Mouse (Mus musculus): ENCODE data around the gene Raver1. TPM values are rescaled to one million over a fixed set of nuclear protein-coding genes. Genes with fewer than 3 reads are reported as not detected.

Gene Raver1
- total RNA-seq, 2 experiments from 2014 or later: 36.1 to 37.6 TPM

Small RNAs within 50 kb of the gene (microRNA-seq; reads per million reads assigned to microRNA genes)
- 0 reads per million in 2 experiments for gene Mir1900
- 0.67 to 0.98 reads per million in 2 experiments for gene Mir7082

Other genes starting within 250 kb of the Raver1 start
- gene A230050P20Rik, start 223.4 kb downstream of the Raver1 start, total RNA-seq (2021): 10 to 100 TPM; 48.2 to 55.5 TPM
- 10 to 100 TPM; 10.4 to 12.8 TPM for gene Angptl6, start 212.3 kb downstream of the Raver1 start, total RNA-seq (2021)
- gene Ppan, start 203.8 kb downstream of the Raver1 start, total RNA-seq (2021): 10 to 100 TPM; 28.9 to 35.8 TPM
- 100 to 1,000 TPM; 137 to 144 TPM for gene Eif3g, start 193.4 kb downstream of the Raver1 start, total RNA-seq (2021)
- gene Dnmt1, start 132.1 kb downstream of the Raver1 start, total RNA-seq (2021): 10 to 100 TPM; 47.4 to 52.1 TPM
- gene S1pr2, start 115.2 kb downstream of the Raver1 start, total RNA-seq (2021): 1 to 10 TPM; 3.1 to 4.1 TPM
- gene Mrpl4, start 89.3 kb downstream of the Raver1 start, total RNA-seq (2021): 10 to 100 TPM; 47.2 to 54.4 TPM
- 1 to 10 TPM; 3.0 to 3.9 TPM for gene Icam1, start 76.0 kb downstream of the Raver1 start, total RNA-seq (2021)
- gene Icam4, start 62.6 kb downstream of the Raver1 start, total RNA-seq (2021): under 1 TPM in 1 of 2 experiments, not detected in 1; 0.56 TPM
- 100 to 1,000 TPM; 256 to 261 TPM for gene Icam5, start 59.9 kb downstream of the Raver1 start, total RNA-seq (2021)
- gene Zglp1, start 24.9 kb downstream of the Raver1 start, total RNA-seq (2021): 1 to 10 TPM; 1.7 to 2.4 TPM
- gene Gm49373, start 18.9 kb downstream of the Raver1 start, total RNA-seq (2021): 1 to 10 TPM; 1.4 to 1.5 TPM
- 10 to 100 TPM; 53.7 to 55.2 TPM for gene Fdx1l, start 18.4 kb downstream of the Raver1 start, total RNA-seq (2021)
- 1 to 10 TPM; 2.4 to 3.4 TPM for gene Gm38431, start within 50 bp of the Raver1 start, total RNA-seq (2021)
- 10 to 100 TPM; 12.7 to 14.0 TPM for gene Tyk2, start 39.2 kb upstream of the Raver1 start, total RNA-seq (2021)
- 100 to 1,000 TPM; 136 to 139 TPM for gene Cdc37, start 58.0 kb upstream of the Raver1 start, total RNA-seq (2021)
- gene Pde4a, start 73.7 kb upstream of the Raver1 start, total RNA-seq (2021): 10 to 100 TPM; 58.9 to 59.5 TPM
- gene Keap1, start 147.4 kb upstream of the Raver1 start, total RNA-seq (2021): 10 to 100 TPM; 51.7 to 56.5 TPM
- 1 to 10 TPM; 2.4 to 3.0 TPM for gene S1pr5, start 156.4 kb upstream of the Raver1 start, total RNA-seq (2021)
- gene Atg4d, start 173.3 kb upstream of the Raver1 start, total RNA-seq (2021): 10 to 100 TPM; 28.8 to 29.4 TPM
- 10 to 100 TPM; 37.7 to 39.2 TPM for gene Kri1, start 196.0 kb upstream of the Raver1 start, total RNA-seq (2021)
- 10 to 100 TPM; 66.7 to 69.5 TPM for gene Cdkn2d, start 199.4 kb upstream of the Raver1 start, total RNA-seq (2021)
- 1 to 10 TPM in 1 of 2 experiments, under 1 TPM in 1; 0.45 to 1.3 TPM for gene Ap1m2, start 220.3 kb upstream of the Raver1 start, total RNA-seq (2021)
- gene Slc44a2, start 228.7 kb upstream of the Raver1 start, total RNA-seq (2021): 10 to 100 TPM; 62.2 to 63.6 TPM

Measured in layer of hippocampus, postnatal 10 days (tissue).